Mouse (Mus musculus): ENCODE data around the gene Gtf2ird2. TPM values are rescaled to one million over a fixed set of nuclear protein-coding genes. Genes with fewer than 3 reads are reported as not detected.

Gtf2ird2 gene
- polyA plus RNA-seq, 1 experiment from 2014 or later, result 5.8 TPM

DNA sequence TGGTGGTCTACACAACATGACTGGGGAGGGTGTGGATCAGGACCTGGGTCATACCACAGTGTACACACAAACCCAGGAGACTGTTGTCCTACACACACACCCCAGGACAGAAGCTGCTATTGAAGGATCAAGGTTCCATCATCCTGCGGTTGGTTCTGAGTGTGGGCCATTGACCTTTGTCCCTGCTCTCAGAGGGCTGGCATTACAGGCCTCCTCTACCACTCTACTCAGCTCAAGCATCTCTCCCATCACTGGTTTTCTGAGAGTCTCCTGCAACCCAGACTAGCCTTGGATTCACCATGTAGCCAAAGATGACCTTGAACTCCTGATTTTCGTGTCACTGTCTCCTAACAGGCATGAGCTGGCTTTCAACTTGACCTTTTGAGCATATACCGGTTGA, 52.4 kb downstream of the Gtf2ird2 start:
- 77% methylated on average over 3 of the region's 3 CpGs for WGBS

DNA sequence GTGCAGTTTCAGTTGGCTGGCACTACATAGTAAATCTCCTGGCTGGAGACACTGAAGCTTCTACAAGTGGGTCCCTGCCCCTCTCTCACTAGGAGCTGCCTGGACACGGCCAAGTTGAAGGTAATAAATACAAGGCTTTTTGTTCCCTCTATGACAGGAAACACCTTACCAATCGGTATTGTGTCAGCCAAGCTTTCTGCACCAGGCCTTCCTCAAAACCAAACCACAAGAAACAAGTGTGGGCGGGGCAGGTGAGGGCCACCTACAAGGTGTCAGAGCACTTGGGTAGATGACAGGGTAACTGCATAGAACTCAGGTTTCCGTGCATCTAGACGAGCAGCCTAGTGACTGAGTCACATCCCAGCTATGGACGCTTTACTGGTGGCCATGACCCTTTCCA, 53.0 kb downstream of the Gtf2ird2 start:
- H3K27ac ChIP-seq (replicated peaks), result 0 out of 2 replicates have a peak overlapping the region, but pooled peaks have one; percentile 53
- no peak overlapping the region for H3K4me3 ChIP-seq
- no peaks in the 10 kb centered on the region for H3K9me3 ChIP-seq
- no peak overlapping the region for H3K9ac ChIP-seq
- H3K27me3 ChIP-seq (replicated peaks), result no peaks in the 10 kb centered on the region
- H3K4me2 ChIP-seq, result no peak overlapping the region
- H3K4me1 ChIP-seq, result peaks cover 48% of the 10 kb centered on the region
- peaks cover 64% of the 10 kb centered on the region for H3K36me3 ChIP-seq
- WGBS, result 88% methylated on average over 6 of the region's 6 CpGs
- no peak for ATAC-seq (ENCODE audit: extremely low read depth, insufficient number of reproducible peaks, low FRiP score, low TSS enrichment)

More for the DNA sequence above, 52.4 kb downstream of the Gtf2ird2 start:
- no peak overlapping the region for H3K9ac ChIP-seq
- peaks cover 59% of the 10 kb centered on the region for H3K36me3 ChIP-seq
- ATAC-seq (ENCODE audit: extremely low read depth, insufficient number of reproducible peaks, low FRiP score, low TSS enrichment), result no peak
- no peaks in the 10 kb centered on the region for H3K27me3 ChIP-seq (replicated peaks)
- H3K27ac ChIP-seq (replicated peaks), result peak overlapping the region; percentile 53; the same call in 1 of the 2 replicates
- no peak overlapping the region for H3K4me3 ChIP-seq
- no peak overlapping the region for H3K4me2 ChIP-seq
- peaks cover 48% of the 10 kb centered on the region for H3K4me1 ChIP-seq
- no peaks in the 10 kb centered on the region for H3K9me3 ChIP-seq

DNA sequence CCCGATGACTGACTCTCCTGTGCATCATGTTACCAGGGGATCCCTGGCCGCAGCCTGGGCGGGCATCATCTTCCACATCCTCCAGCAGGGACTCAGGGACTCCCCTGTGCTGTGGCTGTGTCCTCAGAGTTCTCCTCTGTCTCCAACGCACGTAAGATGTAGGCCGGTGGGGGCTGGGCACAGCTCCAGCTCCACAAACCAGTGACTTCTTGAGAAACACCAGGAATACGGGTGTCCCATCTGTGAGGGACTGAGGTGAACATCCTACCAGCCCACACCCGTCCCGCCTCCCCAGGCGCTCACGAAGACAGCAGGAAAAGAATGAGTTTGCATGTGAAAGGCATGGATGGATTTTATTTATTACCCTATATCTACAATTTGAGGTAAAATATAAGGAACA, 53.7 kb downstream of the Gtf2ird2 start:
- Histone ChIP-seq H3K4me1 (peaks cover 42% of the 10 kb centered on the region), H3K27me3 (replicated peaks) (no peaks in the 10 kb centered on the region), H3K9me3 (no peaks in the 10 kb centered on the region), H3K4me3 (no peak overlapping the region), H3K27ac (replicated peaks) (no peak overlapping the region), H3K36me3 (peaks cover 71% of the 10 kb centered on the region), H3K4me2 (no peak overlapping the region), H3K9ac (no peak overlapping the region)
- ATAC-seq (ENCODE audit: extremely low read depth, insufficient number of reproducible peaks, low FRiP score, low TSS enrichment), result no peak
- WGBS, result 92% methylated on average over 11 of the region's 11 CpGs

DNA sequence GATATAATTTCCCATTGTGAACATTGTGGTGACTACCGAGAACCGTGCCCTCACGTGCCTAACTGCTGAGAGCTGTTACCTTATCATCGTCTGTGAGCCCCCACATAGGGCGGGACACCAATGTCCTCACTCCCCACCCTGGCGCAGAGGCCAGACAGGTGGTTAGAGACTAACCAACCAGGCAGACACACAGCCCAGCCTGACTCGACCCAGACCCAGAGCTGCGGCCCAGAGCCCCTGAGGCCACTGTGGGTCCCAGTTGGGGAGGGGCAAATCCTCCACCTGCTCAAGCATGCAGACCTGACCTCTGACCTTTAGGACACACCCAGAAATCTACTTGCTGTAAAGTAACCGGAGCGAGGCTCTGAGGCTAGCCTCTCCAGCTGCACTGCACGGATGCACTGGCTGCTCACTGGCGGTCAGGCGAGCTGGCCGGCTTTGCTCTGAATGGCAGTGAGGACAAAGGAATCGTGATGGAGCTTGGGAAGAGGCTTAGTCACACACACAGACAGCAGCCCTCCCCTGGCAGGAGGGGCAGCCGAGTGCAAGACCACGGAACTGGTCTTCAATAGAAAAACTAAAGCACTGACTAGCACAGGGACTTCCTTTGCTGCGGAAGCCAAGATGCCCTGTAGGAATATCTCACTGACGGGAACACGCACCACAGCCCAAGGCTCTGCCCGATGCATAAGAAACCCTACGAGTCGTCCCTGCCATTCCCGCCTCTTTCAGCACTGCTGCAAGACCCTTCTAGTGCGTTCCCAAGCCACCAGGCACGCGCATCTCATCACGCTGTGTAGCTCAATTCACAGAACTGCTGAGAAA, 54.3 kb downstream of the Gtf2ird2 start:
- no peak for ATAC-seq (ENCODE audit: extremely low read depth, insufficient number of reproducible peaks, low FRiP score, low TSS enrichment)
- Histone ChIP-seq H3K4me2 (no peak overlapping the region), H3K27ac (replicated peaks) (no peak overlapping the region), H3K36me3 (peaks cover 78% of the 10 kb centered on the region), H3K9me3 (no peaks in the 10 kb centered on the region), H3K4me3 (no peak overlapping the region), H3K27me3 (replicated peaks) (no peaks in the 10 kb centered on the region), H3K4me1 (peaks cover 36% of the 10 kb centered on the region), H3K9ac (no peak overlapping the region)
- WGBS, result 90% methylated on average over 28 of the region's 28 CpGs

DNA sequence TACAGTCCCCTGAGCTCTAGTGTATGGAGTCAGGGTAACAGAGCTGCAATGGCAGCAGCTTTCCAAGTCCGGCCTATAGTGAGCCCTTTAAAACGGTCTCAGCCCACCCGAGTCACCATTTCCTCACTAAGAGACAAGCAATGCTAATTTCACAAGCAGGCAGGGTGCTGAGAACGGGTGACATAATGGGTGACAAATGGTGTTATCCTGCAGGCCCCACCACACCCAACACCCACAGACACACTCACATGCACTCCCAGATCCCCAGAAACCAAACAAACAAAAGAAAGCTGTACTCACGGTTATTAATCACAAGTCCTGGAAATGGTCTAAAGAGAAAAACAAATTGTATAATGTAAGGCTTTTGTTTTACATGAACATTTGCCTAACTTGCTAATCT, 58.0 kb downstream of the Gtf2ird2 start:
- no peaks in the 10 kb centered on the region for H3K9me3 ChIP-seq
- no peak overlapping the region for H3K4me2 ChIP-seq
- 79% methylated on average over 5 of the region's 5 CpGs for WGBS
- no peaks in the 10 kb centered on the region for H3K27me3 ChIP-seq (replicated peaks)
- peaks cover 100% of the 10 kb centered on the region for H3K36me3 ChIP-seq
- no peak overlapping the region for H3K4me3 ChIP-seq
- H3K4me1 ChIP-seq, result no peaks in the 10 kb centered on the region
- no peak for ATAC-seq (ENCODE audit: extremely low read depth, insufficient number of reproducible peaks, low FRiP score, low TSS enrichment)
- no peak overlapping the region for H3K27ac ChIP-seq (replicated peaks)
- H3K9ac ChIP-seq, result no peak overlapping the region

DNA sequence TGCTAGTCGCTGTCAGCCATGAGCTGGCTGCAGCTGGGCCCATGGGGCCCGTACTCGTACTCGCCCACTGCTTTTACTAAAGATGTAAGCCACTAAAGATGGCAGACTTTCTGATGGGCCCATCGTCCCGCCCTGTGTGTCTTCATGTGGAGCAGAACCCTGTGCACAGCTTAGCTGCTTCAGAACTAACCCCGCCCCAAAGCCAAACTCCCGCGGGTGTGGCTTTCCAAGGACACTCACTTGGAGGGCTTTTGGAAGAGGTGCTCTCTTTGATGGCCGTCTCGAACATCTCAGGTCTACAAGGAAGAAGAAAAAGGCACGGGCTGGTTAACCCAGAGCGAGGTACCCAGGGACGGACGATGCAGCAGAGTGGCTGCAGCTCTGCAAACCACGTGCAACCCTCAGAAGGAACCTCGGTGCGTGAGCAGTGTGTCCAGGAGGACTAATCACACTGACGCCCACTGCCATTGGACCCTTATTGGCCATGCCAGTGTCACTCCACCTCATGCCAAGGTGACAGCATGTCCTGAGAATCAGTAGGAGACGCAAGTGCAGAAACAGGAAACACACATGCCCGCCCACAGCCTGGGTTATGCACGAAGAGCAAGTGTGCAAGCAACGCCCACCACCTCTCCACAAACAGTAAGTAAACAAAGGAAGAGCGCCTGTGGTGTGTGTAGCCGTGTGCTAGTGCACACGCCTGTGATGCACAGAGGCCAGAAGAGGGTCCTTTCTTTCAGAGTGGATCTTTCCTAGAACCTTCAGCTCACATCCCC, 60.0 kb downstream of the Gtf2ird2 start:
- Histone ChIP-seq H3K36me3 (peaks cover 100% of the 10 kb centered on the region), H3K9ac (no peak overlapping the region), H3K27ac (replicated peaks) (no peak overlapping the region), H3K4me1 (no peaks in the 10 kb centered on the region), H3K4me3 (no peak overlapping the region), H3K4me2 (no peak overlapping the region), H3K27me3 (replicated peaks) (no peaks in the 10 kb centered on the region), H3K9me3 (no peaks in the 10 kb centered on the region)
- WGBS, result 91% methylated on average over 26 of the region's 26 CpGs
- ATAC-seq (ENCODE audit: extremely low read depth, insufficient number of reproducible peaks, low FRiP score, low TSS enrichment), result no peak

DNA sequence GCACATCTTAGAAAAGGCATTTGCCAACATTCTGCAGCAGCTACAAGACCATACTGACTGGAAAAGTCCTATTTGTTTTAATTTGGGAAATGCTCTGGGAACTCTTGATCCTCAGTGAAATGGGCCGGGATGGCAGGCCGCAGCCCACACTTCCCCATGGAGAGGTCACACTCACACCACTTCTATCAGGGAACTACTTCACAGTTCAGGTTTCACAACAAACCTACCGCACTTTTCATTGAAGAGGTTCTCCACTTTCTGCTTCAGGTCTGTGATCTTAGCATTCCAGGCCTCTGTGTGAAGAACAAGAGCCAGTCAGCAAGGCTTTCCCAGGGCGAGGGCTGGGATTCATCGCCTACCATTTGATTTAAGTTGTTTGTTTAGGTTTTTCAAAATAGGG, 61.1 kb downstream of the Gtf2ird2 start:
- no peaks in the 10 kb centered on the region for H3K9me3 ChIP-seq
- no peak overlapping the region for H3K27ac ChIP-seq (replicated peaks)
- WGBS, result 92% methylated on average over 5 of the region's 5 CpGs

DNA sequence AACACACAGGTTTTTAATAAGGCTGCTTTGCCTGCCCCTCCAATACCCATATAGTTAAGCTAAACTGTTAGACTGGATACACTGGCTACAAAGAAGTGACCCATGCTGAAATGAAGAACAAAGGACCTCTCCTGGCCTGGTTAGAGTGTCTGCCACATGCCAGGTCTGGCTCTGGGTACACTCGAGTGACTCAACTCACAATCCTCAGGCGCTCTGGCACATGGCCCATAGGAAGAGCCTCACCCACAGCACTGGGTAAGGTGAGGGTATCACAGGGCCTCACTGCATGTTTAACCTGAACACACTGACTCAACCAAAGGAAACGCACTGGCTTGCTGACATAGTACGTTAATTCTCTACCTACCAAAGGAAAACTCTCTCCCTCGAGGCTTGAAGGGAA, 62.3 kb downstream of the Gtf2ird2 start:
- Histone ChIP-seq H3K9me3 (no peaks in the 10 kb centered on the region), H3K4me3 (no peak overlapping the region), H3K27ac (replicated peaks) (no peak overlapping the region), H3K9ac (no peak overlapping the region), H3K27me3 (replicated peaks) (no peaks in the 10 kb centered on the region), H3K36me3 (peaks cover 99% of the 10 kb centered on the region), H3K4me1 (no peaks in the 10 kb centered on the region), H3K4me2 (no peak overlapping the region)
- 88% methylated on average over 5 of the region's 5 CpGs for WGBS
- ATAC-seq (ENCODE audit: extremely low read depth, insufficient number of reproducible peaks, low FRiP score, low TSS enrichment), result no peak

More for the DNA sequence above, 61.1 kb downstream of the Gtf2ird2 start:
- peaks cover 100% of the 10 kb centered on the region for H3K36me3 ChIP-seq
- H3K9ac ChIP-seq, result no peak overlapping the region
- H3K4me3 ChIP-seq, result no peak overlapping the region
- H3K4me1 ChIP-seq, result no peaks in the 10 kb centered on the region
- no peak overlapping the region for H3K4me2 ChIP-seq
- H3K27me3 ChIP-seq (replicated peaks), result no peaks in the 10 kb centered on the region
- ATAC-seq (ENCODE audit: extremely low read depth, insufficient number of reproducible peaks, low FRiP score, low TSS enrichment), result no peak

DNA sequence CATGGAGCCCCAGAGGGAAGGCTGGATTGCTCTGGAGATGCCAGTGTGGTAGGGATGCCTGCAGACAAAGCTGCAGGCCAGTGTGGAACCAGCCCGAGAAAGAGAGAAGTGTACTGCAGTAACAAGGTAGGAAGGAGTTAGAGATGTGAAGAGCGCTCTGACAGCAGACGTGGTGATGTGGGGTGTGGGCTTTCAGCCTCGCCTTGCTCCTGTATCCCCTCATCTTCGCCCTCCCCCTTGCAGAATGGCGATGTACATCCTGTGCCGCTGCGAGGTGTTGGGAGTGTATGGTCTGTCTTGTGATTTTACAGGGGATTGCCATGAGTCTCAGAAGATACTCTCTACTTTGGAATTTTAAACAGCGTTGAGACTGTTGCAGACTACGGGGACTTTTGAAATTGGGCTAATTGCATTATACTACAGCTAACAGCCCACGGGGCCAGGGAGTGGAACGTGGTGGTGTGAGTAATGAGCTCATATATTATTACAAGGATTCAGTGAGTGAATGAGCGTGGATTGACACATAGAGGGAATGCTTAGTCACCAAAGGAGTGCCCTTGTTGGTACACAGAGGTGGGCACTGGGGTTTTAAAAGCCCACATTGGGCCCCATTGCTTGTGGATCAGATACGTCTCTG, 64.9 kb downstream of the Gtf2ird2 start:
- no peak overlapping the region for H3K9ac ChIP-seq
- 88% methylated on average over 14 of the region's 14 CpGs for WGBS

DNA sequence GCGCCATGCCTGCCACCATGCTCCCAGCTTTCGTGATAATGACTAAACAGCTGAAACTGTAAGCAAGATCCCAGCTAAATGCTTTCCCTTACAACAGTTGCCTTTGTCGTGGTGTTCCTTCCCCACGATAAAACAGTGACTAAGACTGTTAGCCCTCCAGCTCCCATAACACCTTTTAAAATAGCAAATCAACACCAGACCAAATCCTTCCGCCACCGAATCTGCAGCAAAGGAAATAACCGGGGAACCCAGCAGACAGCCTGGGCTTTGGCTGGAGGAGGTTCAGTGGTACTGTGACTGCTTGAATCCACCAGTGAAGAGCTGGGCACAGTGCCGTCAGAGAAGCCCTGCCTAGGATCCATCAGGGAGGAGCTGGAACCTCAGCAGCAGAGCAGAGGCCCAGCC, 65.4 kb downstream of the Gtf2ird2 start:
- WGBS, result 84% methylated on average over 8 of the region's 8 CpGs
- no peak overlapping the region for H3K27ac ChIP-seq (replicated peaks)
- H3K4me2 ChIP-seq, result no peak overlapping the region
- no peaks in the 10 kb centered on the region for H3K9me3 ChIP-seq
- no peaks in the 10 kb centered on the region for H3K27me3 ChIP-seq (replicated peaks)
- H3K9ac ChIP-seq, result no peak overlapping the region
- H3K4me3 ChIP-seq, result no peak overlapping the region
- ATAC-seq (ENCODE audit: extremely low read depth, insufficient number of reproducible peaks, low FRiP score, low TSS enrichment), result no peak
- H3K36me3 ChIP-seq, result peaks cover 99% of the 10 kb centered on the region
- H3K4me1 ChIP-seq, result no peaks in the 10 kb centered on the region

More for the DNA sequence above, 64.9 kb downstream of the Gtf2ird2 start:
- Histone ChIP-seq H3K27ac (replicated peaks) (no peak overlapping the region), H3K4me2 (no peak overlapping the region), H3K4me1 (no peaks in the 10 kb centered on the region), H3K27me3 (replicated peaks) (no peaks in the 10 kb centered on the region), H3K36me3 (peaks cover 99% of the 10 kb centered on the region), H3K4me3 (no peak overlapping the region), H3K9me3 (no peaks in the 10 kb centered on the region)
- no peak for ATAC-seq (ENCODE audit: extremely low read depth, insufficient number of reproducible peaks, low FRiP score, low TSS enrichment)

DNA sequence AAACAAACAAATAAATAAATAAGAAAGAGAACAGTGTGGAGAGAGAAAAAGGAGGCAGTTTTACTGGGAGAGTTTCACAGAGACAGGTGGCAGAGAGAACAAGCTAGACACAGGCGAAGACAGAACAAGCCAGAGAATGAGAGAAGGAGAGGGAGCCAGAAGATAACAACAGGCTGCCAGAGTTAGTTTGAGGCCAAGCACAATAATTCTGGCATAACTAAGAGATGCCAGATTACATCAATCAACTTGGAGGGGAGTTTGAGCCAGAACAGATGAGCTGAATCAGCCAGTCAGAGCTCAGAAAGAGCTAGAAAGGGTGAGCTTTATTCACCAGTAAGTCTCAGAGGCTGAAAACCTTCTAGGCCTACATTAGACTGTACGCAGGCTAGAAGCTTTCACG, 66.8 kb downstream of the Gtf2ird2 start:
- no peaks in the 10 kb centered on the region for H3K9me3 ChIP-seq
- peaks cover 99% of the 10 kb centered on the region for H3K36me3 ChIP-seq
- H3K4me2 ChIP-seq, result no peak overlapping the region
- H3K9ac ChIP-seq, result no peak overlapping the region
- H3K27ac ChIP-seq (replicated peaks), result no peak overlapping the region
- no peaks in the 10 kb centered on the region for H3K27me3 ChIP-seq (replicated peaks)
- H3K4me3 ChIP-seq, result no peak overlapping the region
- no peak for ATAC-seq (ENCODE audit: extremely low read depth, insufficient number of reproducible peaks, low FRiP score, low TSS enrichment)
- no peaks in the 10 kb centered on the region for H3K4me1 ChIP-seq
- 81% methylated on average over 3 of the region's 3 CpGs for WGBS
